Mouse (Mus musculus): Measurements from ENCODE around the gene Dgkh.
A peak's percentile ranks its signal among the peaks of the same experiment; 100 is the strongest.

Gene Dgkh

DNA sequence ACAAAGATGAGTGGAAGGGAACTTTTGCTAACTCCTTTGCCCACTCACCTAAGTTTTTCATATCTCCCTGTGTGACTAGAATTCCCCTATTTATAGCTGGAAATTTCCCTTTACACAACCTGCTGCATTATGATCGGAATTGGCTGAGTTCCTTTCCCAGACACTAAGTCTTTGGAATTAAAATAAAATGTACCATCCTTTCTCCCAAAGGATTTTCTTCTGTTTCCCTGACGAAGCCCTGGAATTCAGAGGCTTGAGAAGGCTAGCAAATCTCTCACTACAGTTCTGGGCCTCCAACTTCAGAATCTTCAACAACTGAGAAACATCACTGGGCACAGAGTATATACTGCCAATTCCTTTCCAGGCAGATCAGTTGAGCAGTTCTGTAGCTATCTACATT is 197.2 kb downstream of the Dgkh start:
- DNase-seq, result no peak

DNA sequence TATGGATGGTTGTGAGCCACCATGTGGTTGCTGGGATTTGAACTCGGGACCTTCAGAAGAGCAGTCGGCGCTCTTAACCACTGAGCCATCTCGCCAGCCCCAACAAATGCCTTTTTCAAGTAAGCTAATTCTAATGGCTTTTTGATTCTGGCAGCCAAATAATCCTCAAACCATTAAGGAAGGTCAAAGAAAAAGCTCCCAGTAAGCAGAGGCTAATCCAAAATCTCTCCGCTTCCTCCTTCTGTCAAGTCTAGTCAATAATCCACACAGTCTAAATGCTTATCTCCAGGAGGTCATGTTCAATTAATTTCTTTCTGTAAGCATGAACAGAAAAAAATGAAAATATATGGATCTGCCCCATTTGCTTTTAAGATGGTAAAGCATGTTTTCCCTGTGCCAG is 197.9 kb downstream of the Dgkh start:
- DNase-seq, result no peak

DNA sequence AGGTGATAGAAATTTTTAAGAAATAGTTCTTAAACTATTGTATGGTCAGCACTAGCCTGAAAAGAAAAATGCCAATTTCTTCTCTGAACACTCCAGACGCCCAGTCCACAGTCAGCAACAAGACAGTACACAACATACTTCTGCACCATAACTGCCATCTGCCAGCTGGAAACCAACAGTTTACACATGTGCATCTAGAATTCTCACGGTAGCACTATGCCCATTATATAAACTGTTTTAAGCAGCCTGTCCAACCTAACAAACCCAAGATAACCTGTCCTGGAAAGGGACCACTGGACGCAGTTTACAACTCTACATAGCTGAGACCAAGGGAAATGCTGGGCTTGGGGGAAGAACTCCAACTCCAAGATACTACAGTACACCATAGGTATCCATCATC is 198.9 kb downstream of the Dgkh start:
- no peak for DNase-seq

DNA sequence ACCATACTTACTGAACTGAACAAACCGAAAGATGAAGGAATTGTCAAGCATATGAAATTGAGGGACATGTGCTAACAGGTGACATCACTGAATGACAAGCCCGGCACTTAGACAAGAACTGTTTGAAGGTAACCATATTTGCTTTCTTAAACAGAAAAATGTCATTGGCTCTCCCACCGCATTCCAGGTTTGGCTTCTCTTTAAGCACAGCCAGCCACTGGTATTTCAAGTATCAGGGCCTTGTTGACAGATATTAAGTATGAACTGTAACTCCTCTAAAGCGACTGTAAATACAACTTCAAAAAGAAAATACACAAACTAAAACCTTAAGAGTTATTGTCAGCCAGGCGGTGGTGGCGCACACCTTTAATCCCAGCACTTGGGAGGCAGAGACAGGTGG is 200.2 kb downstream of the Dgkh start:
- no peak for DNase-seq

DNA sequence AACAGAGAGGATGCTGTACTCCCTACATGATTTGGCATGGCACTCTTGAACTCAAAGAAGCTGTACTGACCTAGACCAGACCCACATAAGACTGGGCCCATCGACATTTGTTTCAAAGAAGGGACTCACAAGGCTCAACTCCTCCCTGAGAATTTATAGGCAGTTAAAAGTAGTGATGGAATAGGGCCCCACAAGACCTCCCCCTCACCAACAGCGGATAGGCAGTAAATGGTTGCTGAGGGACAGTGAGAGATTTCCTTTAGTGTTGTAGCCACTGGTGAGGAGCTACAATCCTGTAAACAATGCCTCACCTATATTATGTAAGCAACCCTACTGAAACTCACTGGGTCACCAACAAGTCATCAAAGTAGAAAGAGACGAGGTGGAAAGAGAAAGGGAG is 202.3 kb downstream of the Dgkh start:
- no peak for DNase-seq

DNA sequence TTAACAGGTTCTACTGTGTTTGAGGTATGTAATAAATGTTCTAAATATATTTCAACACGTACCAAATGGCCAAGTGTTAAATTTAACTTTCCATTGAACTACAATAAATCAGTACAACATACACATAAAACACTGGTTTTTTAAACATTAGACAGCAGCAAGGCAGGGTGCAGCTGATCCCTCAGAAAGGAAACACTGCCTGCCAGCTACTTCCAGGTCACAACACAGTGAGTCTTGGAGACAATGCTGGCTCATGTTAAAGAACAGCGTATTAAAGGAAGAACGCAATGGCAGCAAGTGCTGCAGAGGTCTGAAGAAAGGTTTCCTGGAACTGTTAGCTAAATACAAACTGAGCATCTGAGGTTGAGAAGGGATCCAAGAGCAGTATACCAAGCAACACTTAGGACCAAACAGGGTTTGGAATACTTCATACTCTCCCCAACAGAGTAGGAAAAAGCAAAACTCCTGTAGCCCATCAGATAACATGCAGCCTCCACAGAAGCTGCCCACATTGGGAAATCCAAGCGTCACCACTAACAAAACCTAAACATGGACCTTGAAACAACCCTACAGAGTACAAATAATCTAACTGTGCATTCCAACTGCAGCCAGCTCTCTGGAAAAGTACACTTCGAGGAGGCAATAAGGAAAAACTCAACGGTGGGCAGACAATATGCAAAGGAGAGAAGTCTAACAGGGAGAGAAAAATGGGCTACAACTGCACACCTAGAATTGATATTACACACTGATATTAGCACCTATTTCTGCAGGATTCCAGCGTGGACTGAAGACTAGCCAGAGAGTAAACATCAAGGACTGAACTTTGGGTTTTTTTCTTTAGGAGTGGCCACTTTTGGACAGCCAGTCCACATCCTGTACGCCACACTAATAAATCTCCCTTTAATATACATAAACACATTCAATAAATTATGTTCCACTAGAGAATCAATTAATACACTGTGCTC is 203.8 kb downstream of the Dgkh start:
- peak; percentile 47 for DNase-seq

DNA sequence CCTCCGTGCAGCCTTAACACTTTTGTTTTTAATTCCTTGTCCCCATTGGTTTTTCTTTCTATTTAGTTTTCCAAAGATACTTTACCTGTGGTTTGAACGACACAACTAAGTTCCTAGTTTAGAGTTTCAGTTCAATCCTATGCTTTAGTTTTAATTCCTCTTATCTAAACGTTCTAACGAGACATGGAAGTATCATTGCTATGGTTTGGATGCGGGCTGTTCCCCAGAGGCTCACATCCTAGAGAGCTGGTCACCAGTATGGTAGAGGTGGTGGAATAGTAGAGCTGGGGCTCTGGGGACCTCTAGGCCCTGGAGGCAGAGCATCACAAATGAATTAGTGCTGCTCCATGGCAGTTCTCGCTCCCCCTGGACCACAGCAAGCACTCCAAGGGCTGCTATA is 205.7 kb downstream of the Dgkh start:
- DNase-seq, result no peak

DNA sequence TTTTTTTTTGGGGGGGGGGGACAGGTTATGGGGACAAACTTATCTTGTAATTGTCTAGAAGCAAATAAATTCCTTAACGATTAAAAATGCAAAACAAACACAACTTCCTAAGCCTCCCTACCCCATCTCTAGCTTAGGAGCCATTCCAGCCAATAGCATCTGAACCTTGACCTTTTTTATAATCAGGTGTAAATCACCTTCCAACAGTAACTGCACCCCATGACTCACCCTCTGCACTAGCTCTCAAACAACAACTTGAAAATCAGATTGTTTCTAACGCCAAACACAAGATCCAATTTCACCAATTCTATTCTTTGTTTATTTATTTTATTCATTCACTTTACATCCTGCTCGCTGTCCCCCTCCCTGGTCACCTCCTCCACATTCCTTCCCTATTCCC is 206.1 kb downstream of the Dgkh start:
- no peak for DNase-seq

DNA sequence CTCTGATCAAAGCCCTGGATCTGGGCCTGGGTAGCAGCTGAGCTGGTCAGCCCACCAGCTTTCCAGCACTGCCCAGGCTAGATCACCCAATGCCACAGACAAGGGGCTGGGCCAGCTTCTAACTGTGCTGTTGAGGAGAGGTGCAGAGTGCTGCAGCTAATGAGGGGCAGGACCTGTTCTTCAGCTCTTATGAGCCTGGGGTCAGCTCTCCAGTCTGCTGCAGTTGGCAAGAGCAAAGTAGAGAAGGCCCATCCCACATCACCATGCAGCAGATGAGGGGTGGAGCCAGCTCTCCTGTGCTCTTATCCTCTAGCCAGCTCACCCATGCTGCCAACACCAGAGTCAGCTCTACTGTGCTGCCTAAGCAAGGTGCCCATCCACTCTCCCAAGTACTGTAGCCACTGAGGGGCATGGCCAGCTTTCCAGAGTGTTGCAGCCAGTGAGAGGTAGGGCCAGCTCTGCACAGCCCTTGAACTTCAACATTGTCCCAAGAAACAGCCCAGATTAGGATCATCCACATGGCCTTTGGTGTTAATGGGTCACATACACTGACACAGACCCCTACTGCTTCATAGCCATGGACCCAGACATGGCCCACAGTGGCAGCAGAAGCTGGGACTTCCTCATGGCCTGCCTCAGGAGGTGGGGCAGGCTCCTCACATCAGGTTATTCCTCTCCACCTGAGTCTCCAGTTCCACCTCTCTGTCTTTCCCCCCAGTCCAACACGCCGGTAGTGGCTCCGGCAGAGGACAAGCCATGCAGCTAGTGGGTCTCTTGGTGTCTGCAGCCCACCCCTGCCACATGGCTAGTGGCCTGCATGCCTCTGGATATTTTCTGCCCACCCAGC is 206.7 kb downstream of the Dgkh start:
- DNase-seq, result peak; percentile 19

DNA sequence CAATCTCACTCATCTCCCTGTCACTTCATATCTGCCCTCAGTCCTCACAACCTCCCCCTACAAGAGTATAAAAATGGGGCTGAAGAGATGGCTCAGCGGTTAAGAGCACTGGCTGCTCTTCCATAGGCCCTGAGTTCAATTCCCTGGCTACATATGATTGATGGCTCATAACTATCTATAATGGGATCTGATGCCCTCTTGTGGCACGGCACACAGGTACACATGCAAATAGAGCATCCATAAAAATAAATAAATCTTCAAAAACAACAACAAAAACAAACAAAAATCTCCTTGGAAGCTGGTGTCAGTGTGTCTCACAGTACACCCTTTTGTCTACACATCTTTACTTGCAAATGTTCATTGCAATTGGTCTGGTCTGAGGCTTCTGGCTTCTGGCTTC is 207.5 kb downstream of the Dgkh start:
- no peak for DNase-seq

DNA sequence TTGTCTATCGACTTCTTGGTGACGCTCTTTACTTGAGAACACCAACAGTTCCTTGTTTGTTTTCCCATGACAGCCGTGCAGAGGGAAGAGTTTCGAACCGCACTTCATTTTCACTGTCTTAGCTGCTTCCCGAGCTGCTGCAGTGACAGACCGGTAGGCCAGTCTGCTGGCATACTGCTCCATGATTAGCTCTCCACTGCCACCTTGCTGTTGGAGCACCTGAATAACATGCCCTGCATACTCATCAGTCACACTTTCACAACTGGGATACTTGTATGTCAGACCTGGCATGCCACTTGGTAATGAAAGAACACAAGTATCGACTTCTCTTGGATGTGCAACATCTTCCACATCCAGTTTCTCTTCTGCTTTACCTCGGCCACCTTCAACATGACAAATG is 221.9 kb downstream of the Dgkh start:
- DNase-seq, result peak; percentile 14

DNA sequence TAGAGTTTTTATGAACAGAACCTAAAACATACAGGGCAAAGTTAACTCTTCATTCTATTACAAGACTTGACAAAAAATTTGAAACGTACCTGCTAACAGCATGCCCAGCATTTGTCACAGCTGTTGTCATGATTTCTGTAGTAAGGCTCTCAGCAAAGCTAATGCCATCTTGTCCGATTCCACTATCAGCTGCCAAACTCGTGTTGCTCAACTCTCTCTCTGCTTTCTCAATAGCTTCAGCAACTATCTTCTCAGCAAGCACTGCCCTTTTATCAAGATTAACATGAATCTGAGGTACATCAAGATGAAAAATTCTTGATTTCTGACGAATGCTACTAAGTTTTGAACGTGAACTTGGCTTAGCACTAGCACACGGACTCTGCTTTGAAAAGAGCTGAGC is 222.8 kb downstream of the Dgkh start:
- no peak for DNase-seq
